Mouse (Mus musculus) skeletal muscle tissue, adult 2 months (tissue): ENCODE measurements around the gene Kcnma1.
A peak's percentile ranks its signal among the peaks of the same experiment; 100 is the strongest.

Experiments
- DNase-seq: peaks from one replicate; pipeline ENCODE4 v3.0.0-alpha.2; 2012; ENCODE audit warnings: low read depth, low spot score

The Kcnma1 gene

GRCm38 (mm10) chr14:23688513-23688912 lies 325.8 kb downstream of the Kcnma1 start:
- DNase-seq: no peak

- DNase-seq: no peak
Observed at GRCm38 (mm10) chr14:23684463-23685066, 329.7 kb downstream of the Kcnma1 start.

GRCm38 (mm10) chr14:23682758-23683157 lies 331.5 kb downstream of the Kcnma1 start:
- DNase-seq: no peak

GRCm38 (mm10) chr14:23679378-23679777 lies 334.9 kb downstream of the Kcnma1 start:
- no peak for DNase-seq

GRCm38 (mm10) chr14:23666420-23666819 lies 347.9 kb downstream of the Kcnma1 start:
- peak; percentile 3 for DNase-seq

GRCm38 (mm10) chr14:23651682-23652081 lies 362.6 kb downstream of the Kcnma1 start:
- DNase-seq: no peak

GRCm38 (mm10) chr14:23650126-23650525 lies 364.2 kb downstream of the Kcnma1 start:
- no peak for DNase-seq

GRCm38 (mm10) chr14:23645361-23646063 lies 368.8 kb downstream of the Kcnma1 start:
- DNase-seq: no peak

- DNase-seq: no peak
Observed at GRCm38 (mm10) chr14:23643162-23643561, 371.1 kb downstream of the Kcnma1 start.

GRCm38 (mm10) chr14:23640665-23641064 lies 373.6 kb downstream of the Kcnma1 start:
- DNase-seq: no peak

- DNase-seq: no peak
Observed at GRCm38 (mm10) chr14:23638078-23638695, 376.1 kb downstream of the Kcnma1 start.

GRCm38 (mm10) chr14:23635903-23636302 lies 378.4 kb downstream of the Kcnma1 start:
- DNase-seq: no peak

GRCm38 (mm10) chr14:23633011-23633595 lies 381.2 kb downstream of the Kcnma1 start:
- peak; percentile 16 for DNase-seq

GRCm38 (mm10) chr14:23626925-23627324 lies 387.4 kb downstream of the Kcnma1 start:
- DNase-seq: no peak

GRCm38 (mm10) chr14:23626114-23626513 lies 388.2 kb downstream of the Kcnma1 start:
- DNase-seq: no peak

- no peak for DNase-seq
Observed at GRCm38 (mm10) chr14:23625436-23625835, 388.9 kb downstream of the Kcnma1 start.

GRCm38 (mm10) chr14:23624455-23624854 lies 389.8 kb downstream of the Kcnma1 start:
- no peak for DNase-seq

- DNase-seq: no peak
Observed at GRCm38 (mm10) chr14:23620685-23621084, 393.6 kb downstream of the Kcnma1 start.

GRCm38 (mm10) chr14:23618973-23619372 lies 395.3 kb downstream of the Kcnma1 start:
- no peak for DNase-seq

GRCm38 (mm10) chr14:23618081-23618480 lies 396.2 kb downstream of the Kcnma1 start:
- no peak for DNase-seq

- DNase-seq: no peak
Observed at GRCm38 (mm10) chr14:23610054-23610453, 404.2 kb downstream of the Kcnma1 start.

- DNase-seq: no peak
Observed at GRCm38 (mm10) chr14:23605740-23606139, 408.6 kb downstream of the Kcnma1 start.
